Mouse (Mus musculus): ENCODE results near the gene Usp27x. TPM values are rescaled to one million over a fixed set of nuclear protein-coding genes. Genes with fewer than 3 reads are reported as not detected.

Usp27x gene
- polyA plus RNA-seq, 1 experiment from 2014 or later: 0.86 TPM

GRCm38 (mm10) chrX:7375322-7375715, 311 bp downstream of the Usp27x start:
- H3K4me2 ChIP-seq (ENCODE audit: low read length): peak overlapping the region; percentile 65
- ATAC-seq (ENCODE audit: low FRiP score, low TSS enrichment): peak; percentile 40; the same call in 1 of the 2 replicates
- H3K9me3 ChIP-seq (ENCODE audit: control insufficient read depth, low read length): no peaks in the 10 kb centered on the region
- H3K9ac ChIP-seq (replicated peaks; ENCODE audit: low read length): peak overlapping the region; percentile 66
- H3K4me3 ChIP-seq (replicated peaks; ENCODE audit: low read depth, low read length): peak overlapping the region; percentile 53
- no peaks in the 10 kb centered on the region for H3K27me3 ChIP-seq (ENCODE audit: control insufficient read depth, insufficient read depth, low read length)
- no peaks in the 10 kb centered on the region for H3K36me3 ChIP-seq (ENCODE audit: control insufficient read depth, insufficient read depth, low read length)
- peak overlapping the region; percentile 86 for H3K27ac ChIP-seq (replicated peaks; ENCODE audit: low read depth, low read length)
- 27% methylated on average over 40 of the region's 40 CpGs for WGBS
- DNase-seq: no peak
- 0 out of 2 replicates have a peak, but pooled peaks cover 2% of the 10 kb centered on the region for H3K4me1 ChIP-seq (ENCODE audit: control insufficient read depth, insufficient read depth, low read length)

- ATAC-seq (ENCODE audit: low FRiP score, low TSS enrichment): no peak
- H3K27me3 ChIP-seq (ENCODE audit: control insufficient read depth, insufficient read depth, low read length): no peaks in the 10 kb centered on the region
- WGBS: 33% methylated on average over 2 of the region's 2 CpGs
- no peaks in the 10 kb centered on the region for H3K4me1 ChIP-seq (ENCODE audit: control insufficient read depth, insufficient read depth, low read length)
- H3K36me3 ChIP-seq (ENCODE audit: control insufficient read depth, insufficient read depth, low read length): no peaks in the 10 kb centered on the region
- DNase-seq: no peak
- no peak overlapping the region for H3K9ac ChIP-seq (replicated peaks; ENCODE audit: low read length)
- no peak overlapping the region for H3K4me2 ChIP-seq (ENCODE audit: low read length)
- no peak overlapping the region for H3K27ac ChIP-seq (replicated peaks; ENCODE audit: low read depth, low read length)
- no peak overlapping the region for H3K4me3 ChIP-seq (replicated peaks; ENCODE audit: low read depth, low read length)
- H3K9me3 ChIP-seq (ENCODE audit: control insufficient read depth, low read length): no peaks in the 10 kb centered on the region
Observed at GRCm38 (mm10) chrX:7325455-7325854, 50.2 kb downstream of the Usp27x start.

GRCm38 (mm10) chrX:7322288-7322687, 53.3 kb downstream of the Usp27x start:
- no peak overlapping the region for H3K27ac ChIP-seq (replicated peaks; ENCODE audit: low read depth, low read length)
- H3K4me2 ChIP-seq (ENCODE audit: low read length): no peak overlapping the region
- no peaks in the 10 kb centered on the region for H3K9me3 ChIP-seq (ENCODE audit: control insufficient read depth, low read length)
- no peak overlapping the region for H3K4me3 ChIP-seq (replicated peaks; ENCODE audit: low read depth, low read length)
- no peaks in the 10 kb centered on the region for H3K27me3 ChIP-seq (ENCODE audit: control insufficient read depth, insufficient read depth, low read length)
- H3K36me3 ChIP-seq (ENCODE audit: control insufficient read depth, insufficient read depth, low read length): no peaks in the 10 kb centered on the region
- WGBS: 9% methylated on average over 7 of the region's 7 CpGs
- DNase-seq: peak; percentile 83
- ATAC-seq (ENCODE audit: low FRiP score, low TSS enrichment): no peak
- H3K9ac ChIP-seq (replicated peaks; ENCODE audit: low read length): no peak overlapping the region
- H3K4me1 ChIP-seq (ENCODE audit: control insufficient read depth, insufficient read depth, low read length): no peaks in the 10 kb centered on the region

Other genes with a start within 250 kb of the Usp27x start
- gene Clcn5, start 56.5 kb downstream of the Usp27x start, polyA plus RNA-seq (2014; fragmentation: Nextera tagmentation; extraction: Ambion mirVana): 7.7 and 12.2 TPM in 2 replicates
- gene Foxp3, start 197.8 kb upstream of the Usp27x start, polyA plus RNA-seq (2014; fragmentation: Nextera tagmentation; extraction: Ambion mirVana): 0.58 TPM in 1 of 2 replicates, not detected in the other
- 4.0 and 6.8 TPM in 2 replicates for gene Ppp1r3f, start 198.5 kb upstream of the Usp27x start, polyA plus RNA-seq (2014; fragmentation: Nextera tagmentation; extraction: Ambion mirVana)
- gene Ccdc22, start 229.7 kb upstream of the Usp27x start, polyA plus RNA-seq (2014; fragmentation: Nextera tagmentation; extraction: Ambion mirVana): 29.8 and 30.1 TPM in 2 replicates
- gene Cacna1f, start 231.3 kb upstream of the Usp27x start, polyA plus RNA-seq (2014; fragmentation: Nextera tagmentation; extraction: Ambion mirVana): 0.04 TPM in 1 of 2 replicates, not detected in the other

All from midbrain, embryonic 14.5 days (tissue).